Mouse (Mus musculus) embryo, embryonic 11 days (tissue): ENCODE data around the gene Arpc5.
"Not testable (repeated sequence)": the region's sequence is repeated elsewhere in the genome, so short reads cannot be mapped to it uniquely, and the experiment has no call there.

Experiments used
- DNase-seq: peaks from one replicate; pipeline ENCODE4 v3.0.0-alpha.2; 2015

Arpc5 gene

GRCm38 (mm10) chr1:152784620-152785019 lies 18.3 kb downstream of the Arpc5 start:
- no peak for DNase-seq

GRCm38 (mm10) chr1:152785446-152785845 lies 19.1 kb downstream of the Arpc5 start:
- DNase-seq = not testable (repeated sequence)

GRCm38 (mm10) chr1:152786953-152787352 lies 20.6 kb downstream of the Arpc5 start:
- no peak for DNase-seq

GRCm38 (mm10) chr1:152788121-152788660 lies 21.8 kb downstream of the Arpc5 start:
- no peak for DNase-seq

- peak; percentile 77 for DNase-seq
These were observed 23.9 kb downstream of the Arpc5 start for GRCm38 (mm10) chr1:152790254-152790653.

- DNase-seq = no peak
These were observed 24.5 kb downstream of the Arpc5 start for GRCm38 (mm10) chr1:152790821-152791220.

- DNase-seq = peak; percentile 47
These were observed 24.9 kb downstream of the Arpc5 start for GRCm38 (mm10) chr1:152791269-152791668.

GRCm38 (mm10) chr1:152792736-152793494 lies 26.6 kb downstream of the Arpc5 start:
- DNase-seq = peak; percentile 66

- peak; percentile 46 for DNase-seq
These were observed 27.3 kb downstream of the Arpc5 start for GRCm38 (mm10) chr1:152793495-152794130.

GRCm38 (mm10) chr1:152795688-152796255 lies 29.4 kb downstream of the Arpc5 start:
- DNase-seq = no peak

- DNase-seq = no peak
These were observed 30.4 kb downstream of the Arpc5 start for GRCm38 (mm10) chr1:152796683-152797263.

GRCm38 (mm10) chr1:152798125-152798524 lies 31.8 kb downstream of the Arpc5 start:
- no peak for DNase-seq

GRCm38 (mm10) chr1:152799897-152800296 lies 33.6 kb downstream of the Arpc5 start, which contains the start of gene Ncf2:
Ncf2 (plus strand) TSS chr1:152800194.
- DNase-seq = peak; percentile 45

GRCm38 (mm10) chr1:152800633-152801176 lies 34.4 kb downstream of the Arpc5 start:
- no peak for DNase-seq

- no peak for DNase-seq
These were observed 38.6 kb downstream of the Arpc5 start for GRCm38 (mm10) chr1:152804907-152805306.

- DNase-seq = no peak
These were observed 41.5 kb downstream of the Arpc5 start for GRCm38 (mm10) chr1:152807619-152808391.

GRCm38 (mm10) chr1:152808392-152808680 lies 42.0 kb downstream of the Arpc5 start:
- DNase-seq = no peak

GRCm38 (mm10) chr1:152809541-152810252 lies 43.4 kb downstream of the Arpc5 start:
- DNase-seq = peak; percentile 59

- DNase-seq = no peak
These were observed 44.4 kb downstream of the Arpc5 start for GRCm38 (mm10) chr1:152810533-152811439.

- DNase-seq = peak; percentile 56
These were observed 48.9 kb downstream of the Arpc5 start for GRCm38 (mm10) chr1:152815265-152815701.
